Mouse (Mus musculus) midbrain, embryonic 11.5 days (tissue): ENCODE data around the gene Shld2. TPM values are rescaled to one million over a fixed set of nuclear protein-coding genes. Genes with fewer than 3 reads are reported as not detected.

Experiments used
- ATAC-seq: fragments of 200-750 bp; cut with Nextera tagmentation; 2 replicates; pipeline ENCODE4 v1.8.0; 2017; ENCODE audit warnings: moderate TSS enrichment, moderate library complexity; ENCODE audit not compliant: low FRiP score
- DNase-seq: peaks from one replicate; pipeline ENCODE4 v3.0.0; 2015; ENCODE audit warnings: low spot score; ENCODE audit errors: missing footprints
- H3K27ac ChIP-seq: fragments of 300-500 bp; sonication (generic); 2 replicates; pipeline ENCODE4 v1.5.1; 2014; ENCODE audit warnings: low read depth, low read length
- H3K27me3 ChIP-seq: fragments of 300-500 bp; sonication (generic); 2 replicates; pipeline ENCODE4 v1.6.1; 2014; ENCODE audit warnings: mild to moderate bottlenecking, low read length, moderate library complexity, mixed read lengths; ENCODE audit not compliant: control insufficient read depth, insufficient read depth
- H3K36me3 ChIP-seq: fragments of 300-500 bp; sonication (generic); 2 replicates; pipeline ENCODE4 v1.6.1; 2014; ENCODE audit warnings: mild to moderate bottlenecking, low read length, moderate library complexity, mixed read lengths; ENCODE audit not compliant: control insufficient read depth, insufficient read depth
- H3K4me1 ChIP-seq: fragments of 300-500 bp; sonication (generic); 2 replicates; pipeline ENCODE4 v1.6.1; 2014; ENCODE audit warnings: low read length; ENCODE audit not compliant: control insufficient read depth, insufficient read depth
- H3K4me2 ChIP-seq: fragments of 300-500 bp; sonication (generic); 2 replicates; pipeline ENCODE4 v1.6.1; 2014; ENCODE audit warnings: mild to moderate bottlenecking, moderate library complexity
- H3K4me3 ChIP-seq: fragments of 300-500 bp; sonication (generic); 2 replicates; pipeline ENCODE4 v1.5.1; 2014; ENCODE audit warnings: low read depth, low read length
- H3K9ac ChIP-seq: fragments of 300-500 bp; sonication (generic); 2 replicates; pipeline ENCODE4 v1.6.1; 2014; ENCODE audit warnings: low read length
- H3K9me3 ChIP-seq: fragments of 300-500 bp; sonication (generic); 2 replicates; pipeline ENCODE4 v1.6.1; 2016; ENCODE audit warnings: low read length; ENCODE audit not compliant: control insufficient read depth
- WGBS: fragments of 180-500 bp; shearing (Covaris S2); extraction: QIAGEN DNeasy Blood & Tissue Kit; methylation state at CpG from one replicate; pipeline ENCODE4 v1.1.7; 2014; 5-methylcytosine and 5-hydroxymethylcytosine counted together
- polyA plus RNA-seq: library from polyadenylated mRNA; unstranded; fragments of >200 nt; fragmentation: Nextera tagmentation; extraction: Ambion mirVana; gene quantifications from 2 replicates; pipeline ENCODE4 v1.2.1, GENCODE M21; 2014

Shld2 gene
- polyA plus RNA-seq, 1 experiment from 2014 or later, result 8.0 TPM

GRCm38 (mm10) chr14:34313612-34314011, 3.3 kb upstream of the Shld2 start:
- no peak overlapping the region for H3K27ac ChIP-seq
- DNase-seq, result no peak
- H3K27me3 ChIP-seq, result no peaks in the 10 kb centered on the region
- no peaks in the 10 kb centered on the region for H3K9me3 ChIP-seq
- no peak overlapping the region for H3K4me2 ChIP-seq
- H3K4me3 ChIP-seq, result no peak overlapping the region
- no peak overlapping the region for H3K9ac ChIP-seq
- H3K36me3 ChIP-seq, result no peaks in the 10 kb centered on the region
- H3K4me1 ChIP-seq, result peaks cover 17% of the 10 kb centered on the region
- 98% methylated on average over 3 of the region's 3 CpGs for WGBS
- no peak for ATAC-seq

DNA sequence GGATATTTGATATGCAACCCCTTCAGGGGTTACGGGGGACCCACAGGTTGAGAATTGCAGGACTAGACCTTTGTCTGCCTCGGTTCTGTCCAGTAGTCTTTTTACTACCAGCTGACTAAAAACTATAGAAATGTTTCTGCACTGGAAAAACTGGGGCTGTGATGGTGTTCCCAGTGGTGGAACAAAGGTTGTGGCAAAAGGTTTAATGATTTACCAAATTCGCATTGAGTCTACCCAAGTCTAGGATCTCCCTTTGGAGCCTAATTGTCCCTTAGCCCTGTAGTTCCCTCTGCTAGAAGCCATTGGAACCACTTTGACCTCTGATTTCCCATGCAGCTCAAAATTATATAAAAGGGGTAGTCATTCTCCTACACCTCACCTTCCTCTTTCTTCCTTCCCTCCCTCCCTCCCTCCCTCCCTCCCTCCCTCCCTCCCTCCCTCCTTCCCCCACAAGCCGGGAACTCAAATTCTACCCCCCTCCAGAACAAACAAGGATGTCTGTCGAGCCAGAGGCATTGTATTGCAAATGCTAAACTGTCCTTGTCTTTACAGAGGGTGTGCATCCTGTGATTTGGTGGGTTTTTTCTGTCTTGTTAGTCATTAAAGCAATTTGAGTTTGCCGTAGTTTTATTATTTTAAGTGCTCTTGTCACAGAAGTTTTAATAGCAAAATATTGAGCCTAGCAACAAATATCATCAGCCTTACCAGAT, 2.2 kb upstream of the Shld2 start:
- Histone ChIP-seq H3K27ac (no peak overlapping the region), H3K4me1 (peaks cover 17% of the 10 kb centered on the region), H3K4me2 (peak overlapping the region; percentile 80), H3K4me3 (peak overlapping the region; percentile 87), H3K9ac (peak overlapping the region; percentile 47), H3K27me3 (no peaks in the 10 kb centered on the region), H3K36me3 (no peaks in the 10 kb centered on the region), H3K9me3 (no peaks in the 10 kb centered on the region)
- DNase-seq (peak; percentile 89), ATAC-seq (no peak)
- WGBS, result 30% methylated on average over 5 of the region's 6 CpGs

DNA sequence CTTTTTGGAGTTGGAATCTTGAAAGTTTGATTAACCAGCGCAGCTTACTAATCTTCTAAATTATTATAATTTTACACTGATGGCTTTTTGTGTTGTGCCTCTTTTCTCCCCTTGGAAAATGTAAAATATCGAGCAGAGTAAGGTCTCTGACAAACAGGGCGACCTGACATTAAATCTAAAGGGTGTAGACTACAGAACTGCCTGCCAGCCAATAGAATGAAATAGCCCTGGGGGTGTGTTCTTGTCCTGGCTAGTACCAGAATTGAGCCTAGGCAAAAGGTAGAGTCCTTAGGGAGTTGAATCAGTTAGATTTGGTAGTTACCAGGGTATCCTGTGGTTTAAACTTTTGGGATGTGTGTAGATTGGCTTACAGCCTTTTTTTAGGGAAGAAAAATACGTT, 1.4 kb upstream of the Shld2 start:
- Histone ChIP-seq H3K4me2 (peak overlapping the region; percentile 80), H3K4me3 (peak overlapping the region; percentile 87), H3K9ac (peak overlapping the region; percentile 97), H3K27me3 (no peaks in the 10 kb centered on the region), H3K4me1 (peaks cover 17% of the 10 kb centered on the region), H3K36me3 (no peaks in the 10 kb centered on the region), H3K9me3 (no peaks in the 10 kb centered on the region), H3K27ac (no peak overlapping the region)
- DNase-seq (no peak), ATAC-seq (no peak)
- 2% methylated on average over 4 of the region's 4 CpGs for WGBS

DNA sequence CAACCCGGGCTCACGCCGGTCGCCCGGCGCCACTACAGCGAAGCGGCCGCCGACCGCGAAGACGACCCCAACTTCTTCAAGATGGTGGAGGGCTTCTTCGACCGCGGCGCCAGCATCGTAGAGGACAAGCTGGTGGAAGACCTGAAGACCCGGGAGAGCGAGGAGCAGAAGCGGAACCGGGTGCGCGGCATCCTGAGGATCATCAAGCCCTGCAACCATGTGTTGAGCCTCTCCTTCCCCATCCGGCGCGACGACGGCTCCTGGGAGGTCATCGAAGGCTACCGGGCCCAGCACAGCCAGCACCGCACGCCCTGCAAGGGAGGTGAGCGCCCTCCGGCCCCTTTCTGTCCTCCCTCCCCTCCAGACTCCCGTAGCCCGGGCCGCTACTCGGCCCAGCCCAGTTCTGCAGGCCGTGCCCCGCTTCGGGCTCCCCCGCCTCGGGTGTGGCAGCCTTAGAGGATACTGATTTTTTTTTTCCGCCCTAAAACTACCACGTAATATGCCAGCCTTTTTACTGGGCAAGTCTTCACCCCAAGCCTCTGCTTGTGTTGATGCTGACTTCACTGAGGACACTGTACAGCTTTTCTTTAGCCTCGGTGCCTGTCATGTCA, 833 bp upstream of the Shld2 start:
- 0% methylated on average over 42 of the region's 47 CpGs for WGBS
- Histone ChIP-seq H3K4me3 (peak overlapping the region; percentile 87), H3K4me2 (peak overlapping the region; percentile 80), H3K9me3 (no peaks in the 10 kb centered on the region), H3K27ac (peak overlapping the region; percentile 95), H3K36me3 (no peaks in the 10 kb centered on the region), H3K4me1 (peaks cover 17% of the 10 kb centered on the region), H3K27me3 (no peaks in the 10 kb centered on the region), H3K9ac (peak overlapping the region; percentile 97)
- peak; percentile 31 for ATAC-seq
- DNase-seq, result peak; percentile 94

- H3K27me3 ChIP-seq, result no peaks in the 10 kb centered on the region
- peak overlapping the region; percentile 95 for H3K27ac ChIP-seq
- WGBS, result 9% methylated on average over 5 of the region's 5 CpGs
- no peak for ATAC-seq
- H3K36me3 ChIP-seq, result no peaks in the 10 kb centered on the region
- H3K4me3 ChIP-seq, result peak overlapping the region; percentile 87
- peaks cover 17% of the 10 kb centered on the region for H3K4me1 ChIP-seq
- H3K9ac ChIP-seq, result peak overlapping the region; percentile 97
- peak overlapping the region; percentile 50 for H3K4me2 ChIP-seq
- H3K9me3 ChIP-seq, result no peaks in the 10 kb centered on the region
- DNase-seq, result no peak
Observed at GRCm38 (mm10) chr14:34309907-34310233, 423 bp downstream of the Shld2 start.

- H3K4me2 ChIP-seq, result no peak overlapping the region
- DNase-seq, result peak; percentile 72
- no peaks in the 10 kb centered on the region for H3K27me3 ChIP-seq
- no peak overlapping the region for H3K27ac ChIP-seq
- no peak overlapping the region for H3K4me3 ChIP-seq
- WGBS, result 90% methylated on average over 4 of the region's 4 CpGs
- peaks cover 17% of the 10 kb centered on the region for H3K4me1 ChIP-seq
- ATAC-seq, result no peak
- no peak overlapping the region for H3K9ac ChIP-seq
- H3K9me3 ChIP-seq, result no peaks in the 10 kb centered on the region
- H3K36me3 ChIP-seq, result no peaks in the 10 kb centered on the region
Observed at GRCm38 (mm10) chr14:34309266-34309665, 1.0 kb downstream of the Shld2 start.

DNA sequence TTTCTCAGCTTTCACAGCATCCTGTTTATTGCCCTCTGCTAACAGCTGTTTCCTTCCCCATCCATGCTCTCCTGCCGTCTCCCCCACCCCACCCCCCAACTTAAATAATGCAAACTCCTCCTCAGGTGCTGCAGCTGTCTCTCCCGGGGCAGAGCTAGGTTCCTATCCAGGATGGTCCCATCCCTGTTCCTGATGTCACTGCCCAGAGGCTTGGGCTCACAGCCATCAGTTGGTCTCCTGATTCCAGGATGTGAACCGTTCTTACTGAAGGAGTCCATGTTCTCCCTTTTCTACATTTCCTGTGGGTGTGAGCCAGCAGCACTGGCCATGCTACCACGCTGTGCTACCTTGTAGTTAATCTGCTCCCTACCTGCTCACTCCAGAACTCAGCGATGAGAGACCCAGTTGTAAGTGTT, 7.0 kb downstream of the Shld2 start:
- H3K4me1 ChIP-seq, result no peaks in the 10 kb centered on the region
- ATAC-seq, result no peak
- H3K4me2 ChIP-seq, result no peak overlapping the region
- H3K4me3 ChIP-seq, result no peak overlapping the region
- H3K27me3 ChIP-seq, result no peaks in the 10 kb centered on the region
- H3K36me3 ChIP-seq, result no peaks in the 10 kb centered on the region
- H3K9ac ChIP-seq, result no peak overlapping the region
- no peak overlapping the region for H3K27ac ChIP-seq
- no peaks in the 10 kb centered on the region for H3K9me3 ChIP-seq
- WGBS, result 46% methylated on average over 5 of the region's 5 CpGs
- DNase-seq, result no peak

GRCm38 (mm10) chr14:34302681-34303242, 7.5 kb downstream of the Shld2 start:
- no peaks in the 10 kb centered on the region for H3K9me3 ChIP-seq
- H3K4me3 ChIP-seq, result no peak overlapping the region
- H3K27me3 ChIP-seq, result no peaks in the 10 kb centered on the region
- DNase-seq (no peak), ATAC-seq (no peak)
- WGBS, result 79% methylated on average over 5 of the region's 5 CpGs
- no peak overlapping the region for H3K9ac ChIP-seq
- no peaks in the 10 kb centered on the region for H3K4me1 ChIP-seq
- H3K36me3 ChIP-seq, result no peaks in the 10 kb centered on the region
- H3K27ac ChIP-seq, result no peak overlapping the region
- no peak overlapping the region for H3K4me2 ChIP-seq

GRCm38 (mm10) chr14:34298871-34299700, 11.2 kb downstream of the Shld2 start:
- Histone ChIP-seq H3K9me3 (no peaks in the 10 kb centered on the region), H3K36me3 (no peaks in the 10 kb centered on the region), H3K4me3 (no peak overlapping the region), H3K4me1 (no peaks in the 10 kb centered on the region), H3K27me3 (no peaks in the 10 kb centered on the region), H3K4me2 (no peak overlapping the region), H3K27ac (no peak overlapping the region), H3K9ac (no peak overlapping the region)
- DNase-seq (no peak), ATAC-seq (no peak)
- 83% methylated on average over 11 of the region's 11 CpGs for WGBS
